Mouse (Mus musculus): Measurements from ENCODE around the gene Fgf8. TPM values are rescaled to one million over a fixed set of nuclear protein-coding genes. Genes with fewer than 3 reads are reported as not detected.

Fgf8 gene
- polyA plus RNA-seq, 1 experiment from 2014 or later, result 0.43 TPM

Other genes starting within 250 kb of the Fgf8 start
- gene Poll, start 182.4 kb downstream of the Fgf8 start, polyA plus RNA-seq (2015; fragmentation: Nextera tagmentation; extraction: Ambion mirVana), result 12.8 and 14.6 TPM in 2 replicates
- gene Gm17018, start 182.3 kb downstream of the Fgf8 start, polyA plus RNA-seq (2015; fragmentation: Nextera tagmentation; extraction: Ambion mirVana), result 41.4 and 44.0 TPM in 2 replicates
- gene Fbxw4, start 82.6 kb downstream of the Fgf8 start, polyA plus RNA-seq (2015; fragmentation: Nextera tagmentation; extraction: Ambion mirVana), result 3.2 and 5.7 TPM in 2 replicates
- gene Npm3, start 6.7 kb upstream of the Fgf8 start, polyA plus RNA-seq (2015; fragmentation: Nextera tagmentation; extraction: Ambion mirVana), result 6.7 and 10.6 TPM in 2 replicates
- 77.0 and 90.5 TPM in 2 replicates for gene Mgea5, start 40.9 kb upstream of the Fgf8 start, polyA plus RNA-seq (2015; fragmentation: Nextera tagmentation; extraction: Ambion mirVana)
- gene Kcnip2, start 73.1 kb upstream of the Fgf8 start, polyA plus RNA-seq (2015; fragmentation: Nextera tagmentation; extraction: Ambion mirVana), result 12.3 and 14.6 TPM in 2 replicates